ENCODE assay signal across 27 mouse cellular contexts in the genomic region with DNA sequence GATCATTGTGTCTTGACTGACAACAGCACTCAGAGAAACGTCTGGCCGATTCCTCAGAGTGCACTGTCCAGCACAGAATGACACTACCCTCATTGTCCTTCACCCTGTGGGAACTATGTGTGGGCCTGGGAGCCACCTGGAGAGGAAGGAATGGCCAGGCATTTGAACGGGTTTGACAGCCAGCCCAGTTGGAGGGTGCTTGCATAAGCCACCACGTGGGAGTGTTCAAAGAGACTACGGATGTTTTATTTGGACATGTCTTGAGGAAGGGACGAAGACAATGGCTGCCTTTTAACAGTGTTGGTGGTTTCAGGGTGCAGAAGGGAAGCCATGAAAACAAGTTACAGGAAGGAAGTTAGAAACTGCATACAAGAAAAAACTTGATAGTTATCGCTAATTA. TPM values are rescaled to one million over a fixed set of nuclear protein-coding genes. Genes with fewer than 3 reads are reported as not detected.
DNase-seq lines count a peak whose midpoint lies in the region; ATAC-seq and TF ChIP-seq lines count a peak whose summit lies in the region.
"Had no signal": no experiment of that assay in that cellular context is flagged by ENCODE, and none has a peak within 500 bp of the region (broad histone marks: within the 10 kb centered on the region; RNA-seq: fewer than 3 reads in every experiment).

No protein-coding gene starts in this region.

- no peaks in the 10 kb centered on the region for H3K9me3 ChIP-seq in intestine, embryonic 14.5 days (ENCODE audit: control insufficient read depth, low read length)
- no peaks in the 10 kb centered on the region for H3K9me3 ChIP-seq in intestine, postnatal 0 days (ENCODE audit: control insufficient read depth)
- H3K9me3 ChIP-seq in lung, postnatal 0 days (ENCODE audit: low read length), result no peaks in the 10 kb centered on the region
- H3K9me3 ChIP-seq: embryonic facial prominence, embryonic 12.5 days; forebrain, embryonic 12.5 days; forebrain, embryonic 15.5 days; heart, embryonic 10.5 days; hindbrain, embryonic 10.5 days; hindbrain, embryonic 13.5 days had no signal

- H3K36me3 ChIP-seq in intestine, embryonic 14.5 days (ENCODE audit: control insufficient read depth, insufficient read depth, low read length), result no peaks in the 10 kb centered on the region
- no peaks in the 10 kb centered on the region for H3K36me3 ChIP-seq in intestine, postnatal 0 days (ENCODE audit: control insufficient read depth, insufficient read depth)
- H3K36me3 ChIP-seq in lung, postnatal 0 days (ENCODE audit: insufficient read depth, low read length), result no peaks in the 10 kb centered on the region
- H3K36me3 ChIP-seq: embryonic facial prominence, embryonic 12.5 days; embryonic facial prominence, embryonic 15.5 days; forebrain, embryonic 12.5 days; forebrain, embryonic 15.5 days; heart, embryonic 10.5 days; hindbrain, embryonic 10.5 days; hindbrain, embryonic 13.5 days had no signal

- 68% methylated on average over 7 of the region's 7 CpGs for WGBS in intestine, embryonic 14.5 days
- WGBS in intestine, postnatal 0 days, result 55% methylated on average over 7 of the region's 7 CpGs
- 34% methylated on average over 7 of the region's 7 CpGs for WGBS in lung, postnatal 0 days

- DNase-seq in intestine, embryonic 14.5 days (ENCODE audit: low spot score), result peak; percentile 25
- peak; percentile 11 for DNase-seq in lung, postnatal 0 days (ENCODE audit: low spot score)
- no peak for DNase-seq in lung, postnatal 25 days (ENCODE audit: low spot score)
- DNase-seq in fat pad, adult 2 months (ENCODE audit: extremely low read depth, low read depth, low spot score), result peak; percentile 45
- DNase-seq: adrenal gland, adult 2 months; adrenal gland, postnatal 14 days; cerebellum, adult 11 months; cerebellum, adult 2 months; cerebellum, adult 9-11 months; cerebellum, postnatal 25 days; gastrocnemius, postnatal 10 days; gastrocnemius, postnatal 36 days; heart, adult 18-20 months; heart, postnatal 10 days; heart, postnatal 36 days had no signal

- 0 out of 2 replicates have a peak, but pooled peaks cover 6% of the 10 kb centered on the region for H3K4me1 ChIP-seq in intestine, embryonic 14.5 days (replicated peaks; ENCODE audit: control insufficient read depth, insufficient read depth, low read length)
- no peaks in the 10 kb centered on the region for H3K4me1 ChIP-seq in intestine, postnatal 0 days (replicated peaks; ENCODE audit: control insufficient read depth, insufficient read depth, low read length)
- H3K4me1 ChIP-seq in lung, postnatal 0 days (ENCODE audit: insufficient read depth, low read depth, low read length), result no peaks in the 10 kb centered on the region; the same call in 1 of the 2 replicates

- TF ChIP-seq EP300 in lung, postnatal 0 days (IDR thresholded peaks at IDR 0.05), result no peak

- H3K9ac ChIP-seq in intestine, embryonic 14.5 days (ENCODE audit: low read length), result no peak overlapping the region
- no peak overlapping the region for H3K9ac ChIP-seq in intestine, postnatal 0 days (ENCODE audit: low read depth, low read length)
- H3K9ac ChIP-seq in lung, postnatal 0 days (replicated peaks; ENCODE audit: low read depth), result no peak overlapping the region
- H3K9ac ChIP-seq: embryonic facial prominence, embryonic 12.5 days; embryonic facial prominence, embryonic 15.5 days; forebrain, embryonic 12.5 days; forebrain, embryonic 15.5 days; hindbrain, embryonic 13.5 days had no signal

- no peaks in the 10 kb centered on the region for H3K27me3 ChIP-seq in intestine, embryonic 14.5 days (replicated peaks; ENCODE audit: control insufficient read depth, insufficient read depth, low read length)
- H3K27me3 ChIP-seq in intestine, postnatal 0 days (replicated peaks; ENCODE audit: control insufficient read depth, insufficient read depth, low read length), result no peaks in the 10 kb centered on the region
- no peaks in the 10 kb centered on the region for H3K27me3 ChIP-seq in lung, postnatal 0 days (replicated peaks; ENCODE audit: insufficient read depth, low read length)
- H3K27me3 ChIP-seq: embryonic facial prominence, embryonic 12.5 days; embryonic facial prominence, embryonic 15.5 days; forebrain, embryonic 12.5 days; forebrain, embryonic 15.5 days; hindbrain, embryonic 13.5 days; Patski had no signal

- no peak overlapping the region for H3K27ac ChIP-seq in intestine, embryonic 14.5 days (ENCODE audit: low read depth)
- no peak overlapping the region for H3K27ac ChIP-seq in intestine, postnatal 0 days (ENCODE audit: low read depth, low read length)
- H3K27ac ChIP-seq in lung, postnatal 0 days (ENCODE audit: low read length), result no peak overlapping the region
- H3K27ac ChIP-seq: embryonic facial prominence, embryonic 12.5 days; embryonic facial prominence, embryonic 15.5 days; forebrain, embryonic 12.5 days; forebrain, embryonic 15.5 days; heart, embryonic 10.5 days; hindbrain, embryonic 10.5 days; hindbrain, embryonic 13.5 days had no signal

- no peak for TF ChIP-seq CTCF in intestine, postnatal 0 days (IDR thresholded peaks at IDR 0.05; ENCODE audit: low read depth)
- no peak for TF ChIP-seq CTCF in lung, postnatal 0 days (IDR thresholded peaks at IDR 0.05)

- ATAC-seq in intestine, embryonic 14.5 days (replicated peaks; ENCODE audit: low FRiP score, low TSS enrichment, low read depth), result no peak
- ATAC-seq in intestine, postnatal 0 days, result no peak
- peak; percentile 35 for ATAC-seq in lung, postnatal 0 days
- no peak for ATAC-seq in activated CD4-positive, CD25-positive, alpha-beta regulatory T cell, adult 4 months
- ATAC-seq: forebrain, embryonic 15.5 days; hindbrain, embryonic 16.5 days; intestine, embryonic 16.5 days; Patski had no signal

- H3K4me2 ChIP-seq in intestine, embryonic 14.5 days (ENCODE audit: low read length), result no peak overlapping the region
- H3K4me2 ChIP-seq in intestine, postnatal 0 days (replicated peaks; ENCODE audit: low read depth), result no peak overlapping the region
- no peak overlapping the region for H3K4me2 ChIP-seq in lung, postnatal 0 days (replicated peaks; ENCODE audit: low read depth, low read length)
- H3K4me2 ChIP-seq: embryonic facial prominence, embryonic 12.5 days; embryonic facial prominence, embryonic 15.5 days; forebrain, embryonic 12.5 days; forebrain, embryonic 15.5 days; hindbrain, embryonic 13.5 days had no signal

- no peak overlapping the region for H3K4me3 ChIP-seq in intestine, embryonic 14.5 days (ENCODE audit: low read depth, low read length)
- H3K4me3 ChIP-seq in intestine, postnatal 0 days (ENCODE audit: low read depth, low read length), result no peak overlapping the region
- no peak overlapping the region for H3K4me3 ChIP-seq in lung, postnatal 0 days (ENCODE audit: low read depth, low read length)
- H3K4me3 ChIP-seq: embryonic facial prominence, embryonic 12.5 days; embryonic facial prominence, embryonic 15.5 days; forebrain, embryonic 12.5 days; forebrain, embryonic 15.5 days; heart, embryonic 10.5 days; hindbrain, embryonic 10.5 days; hindbrain, embryonic 13.5 days had no signal

RNA-seq across cellular contexts. Expression of gene Gorasp2, which starts 35.6 kb away (rescaled TPM):
- 169 and 174 TPM in 2 replicates for polyA plus RNA-seq in intestine, embryonic 14.5 days (2014; fragmentation: Nextera tagmentation; extraction: Ambion mirVana)
- polyA plus RNA-seq in intestine, postnatal 0 days (2015; fragmentation: Nextera tagmentation; extraction: Ambion mirVana), result 145 and 153 TPM in 2 replicates
- polyA plus RNA-seq in lung, postnatal 0 days (2015; fragmentation: Nextera tagmentation; extraction: Ambion mirVana), result 122 and 133 TPM in 2 replicates
- 10 to 100 TPM; 44.7 to 48.2 TPM for polyA plus RNA-seq in activated CD4-positive, CD25-positive, alpha-beta regulatory T cell, adult 4 months (2017; shearing (Covaris generic))

RNA-seq across cellular contexts. Expression of gene Gm26558, which starts 36.1 kb away (rescaled TPM):
- polyA plus RNA-seq in intestine, embryonic 14.5 days (2014; fragmentation: Nextera tagmentation; extraction: Ambion mirVana), result 5.2 and 5.4 TPM in 2 replicates
- polyA plus RNA-seq in intestine, postnatal 0 days (2015; fragmentation: Nextera tagmentation; extraction: Ambion mirVana), result 2.8 and 3.1 TPM in 2 replicates
- 2.8 and 4.4 TPM in 2 replicates for polyA plus RNA-seq in lung, postnatal 0 days (2015; fragmentation: Nextera tagmentation; extraction: Ambion mirVana)
- polyA plus RNA-seq in activated CD4-positive, CD25-positive, alpha-beta regulatory T cell, adult 4 months (2017; shearing (Covaris generic)), result not detected
